Mouse (Mus musculus): ENCODE data around the gene Rnf11. TPM values are rescaled to one million over a fixed set of nuclear protein-coding genes. Genes with fewer than 3 reads are reported as not detected.

Gene Rnf11
- polyA plus RNA-seq, 1 experiment from 2014 or later: 25.2 TPM

DNA sequence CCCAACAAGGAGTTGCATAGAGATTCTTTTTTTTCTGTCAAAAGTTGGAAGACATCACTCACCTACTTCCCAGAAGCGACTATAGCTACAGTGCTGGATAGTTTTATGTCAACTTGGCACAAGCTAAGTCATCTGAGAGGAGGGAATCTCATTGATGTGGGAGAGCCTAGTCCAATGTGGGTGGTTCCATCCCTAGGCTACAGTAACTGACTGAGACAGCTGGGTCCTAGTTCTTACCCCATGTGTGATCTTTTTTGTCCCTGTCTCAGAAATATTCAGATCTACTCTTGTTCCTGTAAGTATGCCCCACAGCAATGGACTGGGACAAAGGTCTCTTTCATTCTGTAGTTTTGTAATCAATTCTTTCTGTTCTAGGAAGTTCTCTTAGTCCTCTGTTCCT lies 66.5 kb downstream of the Rnf11 start:
- DNase-seq (ENCODE audit: low spot score): no peak
- ATAC-seq (replicated peaks; ENCODE audit: low FRiP score): no peak
- WGBS: 82% methylated on average over 1 of the region's 1 CpGs
- H3K4me1 ChIP-seq (replicated peaks; ENCODE audit: control insufficient read depth, insufficient read depth, low read length): peaks cover 8% of the 10 kb centered on the region; the same call in 1 of the 2 replicates
- H3K27ac ChIP-seq (ENCODE audit: low read depth, low read length): no peak overlapping the region
- H3K27me3 ChIP-seq (replicated peaks; ENCODE audit: control insufficient read depth, insufficient read depth, low read length): no peaks in the 10 kb centered on the region
- no peak overlapping the region for H3K9ac ChIP-seq (ENCODE audit: low read depth, low read length)
- no peak overlapping the region for H3K4me3 ChIP-seq (ENCODE audit: low read depth, low read length)
- H3K4me2 ChIP-seq: no peak overlapping the region
- no peaks in the 10 kb centered on the region for H3K9me3 ChIP-seq (ENCODE audit: control insufficient read depth, low read length)
- H3K36me3 ChIP-seq (ENCODE audit: control insufficient read depth, insufficient read depth, low read length): no peaks in the 10 kb centered on the region

DNA sequence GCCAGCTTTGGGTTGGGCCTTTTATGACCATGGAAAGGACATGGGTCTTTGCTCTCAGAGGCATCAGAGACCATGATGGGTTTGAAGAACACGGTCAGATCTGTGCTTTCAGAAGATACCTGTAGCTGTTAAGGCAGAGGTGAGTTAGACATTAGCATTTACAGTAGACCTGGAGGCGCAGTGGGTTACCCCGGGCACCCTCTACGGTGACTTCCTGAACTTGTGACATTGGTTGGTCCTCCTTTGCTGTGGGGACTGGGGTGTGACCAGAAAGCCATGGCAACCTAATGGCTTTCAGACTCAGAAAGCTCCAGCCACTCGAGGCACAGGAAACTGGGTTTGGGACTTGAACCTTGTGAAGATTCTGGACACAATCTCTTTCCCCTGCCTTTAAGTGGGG lies 72.3 kb downstream of the Rnf11 start:
- Histone ChIP-seq H3K4me1 (replicated peaks; ENCODE audit: control insufficient read depth, insufficient read depth, low read length) (peaks cover 47% of the 10 kb centered on the region), H3K36me3 (ENCODE audit: control insufficient read depth, insufficient read depth, low read length) (no peaks in the 10 kb centered on the region), H3K9me3 (ENCODE audit: control insufficient read depth, low read length) (no peaks in the 10 kb centered on the region), H3K4me3 (ENCODE audit: low read depth, low read length) (no peak overlapping the region), H3K27me3 (replicated peaks; ENCODE audit: control insufficient read depth, insufficient read depth, low read length) (no peaks in the 10 kb centered on the region), H3K9ac (ENCODE audit: low read depth, low read length) (peak overlapping the region; percentile 61), H3K27ac (ENCODE audit: low read depth, low read length) (peak overlapping the region; percentile 98), H3K4me2 (peak overlapping the region; percentile 67)
- 78% methylated on average over 5 of the region's 5 CpGs for WGBS
- ATAC-seq (replicated peaks; ENCODE audit: low FRiP score) (no peak), DNase-seq (ENCODE audit: low spot score) (no peak)

DNA sequence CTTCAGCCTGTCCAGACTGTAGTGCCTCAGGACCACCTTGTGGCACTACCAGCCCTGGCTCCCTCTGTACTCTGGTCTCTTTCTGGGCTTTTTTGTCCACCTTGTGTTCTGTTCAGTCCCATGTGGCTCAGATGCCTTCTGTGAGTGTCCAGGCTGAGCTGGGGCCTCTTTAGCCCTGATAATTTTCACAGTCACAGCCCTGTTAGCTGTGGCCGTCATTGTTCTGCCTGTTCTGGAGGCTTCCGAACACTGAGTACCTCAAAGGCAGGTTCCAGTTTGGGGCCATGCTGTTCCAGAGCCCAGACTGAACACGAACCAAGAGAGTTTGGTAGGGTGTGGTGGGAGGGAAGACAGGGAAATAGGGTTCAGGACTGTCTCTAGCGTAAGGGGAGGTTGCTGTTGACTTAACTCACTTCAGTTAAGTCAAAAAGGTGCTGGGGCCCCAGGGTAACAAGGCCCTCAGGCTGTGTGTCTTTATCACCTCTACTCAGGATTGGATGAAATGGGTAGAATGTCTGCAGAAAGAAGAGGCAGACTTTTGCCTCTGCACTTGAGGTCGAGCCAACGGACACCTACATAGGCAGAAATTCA lies 73.1 kb downstream of the Rnf11 start:
- H3K4me3 ChIP-seq (ENCODE audit: low read depth, low read length): peak overlapping the region; percentile 13; the same call in 1 of the 2 replicates
- peaks cover 50% of the 10 kb centered on the region for H3K4me1 ChIP-seq (replicated peaks; ENCODE audit: control insufficient read depth, insufficient read depth, low read length)
- peak overlapping the region; percentile 67 for H3K4me2 ChIP-seq
- 47% methylated on average over 6 of the region's 6 CpGs for WGBS
- H3K27me3 ChIP-seq (replicated peaks; ENCODE audit: control insufficient read depth, insufficient read depth, low read length): no peaks in the 10 kb centered on the region
- no peaks in the 10 kb centered on the region for H3K36me3 ChIP-seq (ENCODE audit: control insufficient read depth, insufficient read depth, low read length)
- no peak for DNase-seq (ENCODE audit: low spot score)
- H3K9me3 ChIP-seq (ENCODE audit: control insufficient read depth, low read length): no peaks in the 10 kb centered on the region
- H3K27ac ChIP-seq (ENCODE audit: low read depth, low read length): peak overlapping the region; percentile 98
- peak overlapping the region; percentile 61 for H3K9ac ChIP-seq (ENCODE audit: low read depth, low read length)
- ATAC-seq (replicated peaks; ENCODE audit: low FRiP score): peak; percentile 70

DNA sequence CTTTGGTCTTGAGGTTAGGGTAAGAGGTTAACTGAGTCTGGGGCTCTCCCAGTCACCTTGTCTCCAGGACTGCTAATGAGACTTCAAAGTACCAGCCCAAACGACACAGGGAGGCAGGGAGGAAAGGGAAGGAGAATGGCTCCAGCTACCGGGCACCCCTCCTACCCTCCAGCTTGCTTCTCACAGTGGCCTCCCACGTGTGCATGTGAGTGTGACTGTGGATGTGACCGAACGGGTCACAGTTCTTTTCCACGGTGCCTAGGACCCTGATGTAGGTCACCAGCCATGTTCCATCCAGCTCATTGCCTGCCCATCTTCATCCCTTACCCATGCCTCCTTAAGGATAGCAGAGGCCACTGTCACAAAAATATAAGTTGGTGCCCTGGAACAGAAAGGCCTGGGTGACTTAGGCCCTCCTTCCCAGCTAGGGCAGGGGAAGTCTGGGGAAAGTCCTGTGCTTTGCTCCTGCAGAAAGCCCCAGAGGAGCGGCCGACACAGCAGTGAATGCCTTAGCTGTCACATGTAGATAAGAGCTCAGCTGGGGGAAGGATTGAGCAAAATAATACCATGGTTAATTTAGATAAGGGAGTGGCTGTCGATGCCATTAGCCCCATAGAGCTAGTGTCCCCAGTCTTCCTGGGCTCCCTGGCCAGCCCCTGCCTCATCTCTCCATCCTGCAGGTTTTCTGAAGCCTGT lies 73.7 kb downstream of the Rnf11 start:
- Histone ChIP-seq H3K4me1 (replicated peaks; ENCODE audit: control insufficient read depth, insufficient read depth, low read length) (peaks cover 53% of the 10 kb centered on the region), H3K9me3 (ENCODE audit: control insufficient read depth, low read length) (no peaks in the 10 kb centered on the region), H3K4me2 (peak overlapping the region; percentile 67), H3K27ac (ENCODE audit: low read depth, low read length) (peak overlapping the region; percentile 98), H3K4me3 (ENCODE audit: low read depth, low read length) (peak overlapping the region; percentile 13; the same call in 1 of the 2 replicates), H3K36me3 (ENCODE audit: control insufficient read depth, insufficient read depth, low read length) (no peaks in the 10 kb centered on the region), H3K9ac (ENCODE audit: low read depth, low read length) (peak overlapping the region; percentile 63), H3K27me3 (replicated peaks; ENCODE audit: control insufficient read depth, insufficient read depth, low read length) (no peaks in the 10 kb centered on the region)
- 39% methylated on average over 9 of the region's 9 CpGs for WGBS
- DNase-seq (ENCODE audit: low spot score): peak; percentile 55
- ATAC-seq (replicated peaks; ENCODE audit: low FRiP score): peak; percentile 89

DNA sequence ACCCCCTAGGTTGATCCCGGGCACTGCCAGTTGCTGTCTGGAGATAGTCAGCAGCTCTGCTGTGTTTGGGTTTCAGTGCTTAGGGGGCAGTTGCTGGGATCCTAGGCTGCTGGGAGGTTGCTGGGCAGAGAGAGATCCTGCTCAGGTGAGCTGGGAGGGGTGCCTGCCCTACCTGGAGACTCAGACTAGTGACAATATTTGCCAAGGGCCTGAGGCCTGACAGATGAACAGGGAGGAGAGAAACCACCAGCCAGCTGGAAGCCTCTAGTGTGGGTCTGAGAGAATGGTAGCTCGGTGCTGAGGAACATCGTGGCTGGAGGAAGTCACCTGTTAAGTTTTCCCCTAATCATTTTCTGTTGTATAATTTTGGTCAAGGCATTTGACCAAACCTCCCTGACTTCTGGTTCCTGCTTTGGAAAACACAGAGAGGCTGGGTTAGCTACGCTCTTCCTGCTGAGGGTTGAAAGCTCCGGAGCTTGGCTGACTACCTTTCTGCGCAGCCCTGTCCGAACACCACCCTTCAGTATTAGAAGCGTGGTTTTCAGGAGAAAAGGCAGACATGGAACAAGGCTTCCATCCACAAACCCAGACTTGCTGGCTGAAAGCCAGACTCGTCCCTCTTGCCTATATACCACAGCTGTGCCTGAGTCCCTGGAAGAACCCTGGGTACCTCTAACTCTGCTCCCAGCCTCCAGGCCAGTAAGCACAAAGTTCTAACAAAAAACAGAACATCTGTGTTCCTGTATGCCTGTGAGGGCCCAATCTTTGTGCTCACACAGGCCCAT lies 76.6 kb downstream of the Rnf11 start:
- peak overlapping the region; percentile 71 for H3K4me3 ChIP-seq (ENCODE audit: low read depth, low read length)
- WGBS: 80% methylated on average over 9 of the region's 9 CpGs
- H3K27ac ChIP-seq (ENCODE audit: low read depth, low read length): peak overlapping the region; percentile 87
- ATAC-seq (replicated peaks; ENCODE audit: low FRiP score): no peak
- H3K36me3 ChIP-seq (ENCODE audit: control insufficient read depth, insufficient read depth, low read length): peaks cover 10% of the 10 kb centered on the region
- peak overlapping the region; percentile 84 for H3K9ac ChIP-seq (ENCODE audit: low read depth, low read length)
- no peaks in the 10 kb centered on the region for H3K27me3 ChIP-seq (replicated peaks; ENCODE audit: control insufficient read depth, insufficient read depth, low read length)
- no peaks in the 10 kb centered on the region for H3K9me3 ChIP-seq (ENCODE audit: control insufficient read depth, low read length)
- peak overlapping the region; percentile 99 for H3K4me2 ChIP-seq
- H3K4me1 ChIP-seq (replicated peaks; ENCODE audit: control insufficient read depth, insufficient read depth, low read length): peaks cover 51% of the 10 kb centered on the region
- no peak for DNase-seq (ENCODE audit: low spot score)

DNA sequence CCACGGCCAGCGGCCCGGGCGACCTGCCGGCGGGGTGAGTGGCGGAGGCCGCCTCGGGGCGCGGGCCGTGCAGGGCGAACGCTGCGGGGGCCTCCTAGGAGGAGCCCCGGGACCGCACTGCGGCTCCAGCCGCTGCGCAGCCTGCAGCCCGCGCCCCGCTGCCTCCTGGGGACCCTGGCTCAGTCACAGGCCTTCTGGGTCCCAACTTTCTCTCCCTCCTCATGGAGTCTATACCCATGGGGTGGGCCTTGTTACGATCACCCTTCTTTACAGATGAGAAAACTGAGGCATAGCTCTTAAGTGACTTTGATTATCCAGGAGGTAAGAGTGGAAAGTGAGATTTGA lies 77.4 kb downstream of the Rnf11 start:
- Histone ChIP-seq H3K9ac (ENCODE audit: low read depth, low read length) (peak overlapping the region; percentile 84), H3K4me2 (peak overlapping the region; percentile 99), H3K9me3 (ENCODE audit: control insufficient read depth, low read length) (no peaks in the 10 kb centered on the region), H3K27me3 (replicated peaks; ENCODE audit: control insufficient read depth, insufficient read depth, low read length) (no peaks in the 10 kb centered on the region), H3K27ac (ENCODE audit: low read depth, low read length) (peak overlapping the region; percentile 87), H3K4me1 (replicated peaks; ENCODE audit: control insufficient read depth, insufficient read depth, low read length) (peaks cover 48% of the 10 kb centered on the region), H3K36me3 (ENCODE audit: control insufficient read depth, insufficient read depth, low read length) (peaks cover 11% of the 10 kb centered on the region), H3K4me3 (ENCODE audit: low read depth, low read length) (peak overlapping the region; percentile 71)
- ATAC-seq (replicated peaks; ENCODE audit: low FRiP score): no peak
- WGBS: 2% methylated on average over 24 of the region's 24 CpGs
- no peak for DNase-seq (ENCODE audit: low spot score)

DNA sequence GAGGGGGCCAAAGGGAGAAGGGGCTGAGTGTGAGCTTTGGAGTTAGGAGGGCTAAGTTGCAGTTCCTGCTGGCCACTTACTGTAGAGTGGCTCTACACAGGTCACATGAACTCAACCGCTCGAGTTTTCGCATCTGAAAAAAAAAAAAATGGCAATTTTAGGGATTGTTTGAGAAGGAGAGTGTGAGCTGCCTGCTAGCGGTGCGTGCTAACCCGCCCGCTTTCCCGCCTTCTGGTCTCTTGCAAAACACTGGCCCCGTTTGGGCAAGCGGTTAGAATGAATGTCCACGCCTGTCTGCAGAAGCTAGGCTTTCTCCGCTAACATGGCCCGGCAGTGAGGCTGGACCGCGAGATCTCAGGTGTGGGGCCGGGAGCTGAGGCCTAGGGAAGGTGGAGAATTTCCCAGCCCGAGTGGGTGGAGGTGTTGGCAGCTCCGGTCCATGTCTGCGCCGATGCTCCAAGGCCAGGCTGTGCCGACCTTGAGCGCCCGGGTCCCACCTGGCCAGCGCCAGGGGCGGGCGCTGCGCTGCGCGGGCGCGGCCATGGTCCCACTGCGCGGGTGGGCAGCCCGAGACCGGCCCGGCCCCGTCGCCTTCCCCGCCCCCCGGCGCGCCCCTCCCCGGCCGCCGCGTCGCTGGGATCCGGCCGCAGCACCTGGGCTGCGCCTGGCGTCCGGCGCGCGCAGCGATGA lies 77.9 kb downstream of the Rnf11 start, which contains the start of gene Ttc39a:
Ttc39a (plus strand) TSS at position 138 of the 690 bp plus-strand sequence.
- no peaks in the 10 kb centered on the region for H3K9me3 ChIP-seq (ENCODE audit: control insufficient read depth, low read length)
- DNase-seq (ENCODE audit: low spot score) (peak; percentile 76), ATAC-seq (replicated peaks; ENCODE audit: low FRiP score) (peak; percentile 29)
- peak within 1 kb of the TSS; percentile 87 for H3K27ac ChIP-seq (ENCODE audit: low read depth, low read length)
- peaks cover 11% of the 10 kb centered on the region for H3K36me3 ChIP-seq (ENCODE audit: control insufficient read depth, insufficient read depth, low read length)
- no peaks in the 10 kb centered on the region for H3K27me3 ChIP-seq (replicated peaks; ENCODE audit: control insufficient read depth, insufficient read depth, low read length)
- H3K9ac ChIP-seq (ENCODE audit: low read depth, low read length): peak within 1 kb of the TSS; percentile 84
- H3K4me3 ChIP-seq (ENCODE audit: low read depth, low read length): peak within 1 kb of the TSS; percentile 71
- H3K4me1 ChIP-seq (replicated peaks; ENCODE audit: control insufficient read depth, insufficient read depth, low read length): peaks cover 42% of the 10 kb centered on the region
- peak within 1 kb of the TSS; percentile 99 for H3K4me2 ChIP-seq
- under 1% methylated on average over 50 of the region's 56 CpGs for WGBS

DNA sequence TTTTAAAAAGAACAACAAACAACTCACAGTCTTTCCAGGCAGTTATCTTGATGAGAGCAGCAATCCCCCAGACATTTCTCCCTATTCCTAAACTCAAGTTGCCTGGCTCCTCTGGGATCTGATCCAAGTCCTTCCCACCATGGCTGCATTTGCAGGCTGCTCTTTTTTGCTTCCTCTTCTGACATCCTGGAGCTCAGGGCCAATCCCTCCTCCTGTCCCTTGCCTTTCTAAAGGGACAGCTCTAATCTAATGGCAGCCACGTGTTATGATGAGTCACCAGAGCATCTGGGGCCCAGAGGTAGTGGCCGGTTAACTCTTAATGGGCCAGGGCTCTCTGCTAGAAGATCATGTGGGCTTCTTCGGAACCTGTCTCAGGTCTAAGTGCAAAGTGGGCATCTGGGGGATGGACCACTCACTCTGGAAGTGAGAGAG lies 78.5 kb downstream of the Rnf11 start:
- DNase-seq (ENCODE audit: low spot score): peak; percentile 73
- Histone ChIP-seq H3K36me3 (ENCODE audit: control insufficient read depth, insufficient read depth, low read length) (peaks cover 11% of the 10 kb centered on the region), H3K27me3 (replicated peaks; ENCODE audit: control insufficient read depth, insufficient read depth, low read length) (no peaks in the 10 kb centered on the region), H3K4me1 (replicated peaks; ENCODE audit: control insufficient read depth, insufficient read depth, low read length) (peaks cover 37% of the 10 kb centered on the region), H3K9me3 (ENCODE audit: control insufficient read depth, low read length) (no peaks in the 10 kb centered on the region), H3K9ac (ENCODE audit: low read depth, low read length) (peak overlapping the region; percentile 84), H3K4me3 (ENCODE audit: low read depth, low read length) (peak overlapping the region; percentile 71), H3K27ac (ENCODE audit: low read depth, low read length) (peak overlapping the region; percentile 87), H3K4me2 (peak overlapping the region; percentile 99)
- 3% methylated on average over 3 of the region's 3 CpGs for WGBS
- ATAC-seq (replicated peaks; ENCODE audit: low FRiP score): peak; percentile 79

Measured in liver, embryonic 11.5 days (tissue).